Mouse (Mus musculus): ENCODE measurements around the gene Igsf9.

The Igsf9 gene

DNA sequence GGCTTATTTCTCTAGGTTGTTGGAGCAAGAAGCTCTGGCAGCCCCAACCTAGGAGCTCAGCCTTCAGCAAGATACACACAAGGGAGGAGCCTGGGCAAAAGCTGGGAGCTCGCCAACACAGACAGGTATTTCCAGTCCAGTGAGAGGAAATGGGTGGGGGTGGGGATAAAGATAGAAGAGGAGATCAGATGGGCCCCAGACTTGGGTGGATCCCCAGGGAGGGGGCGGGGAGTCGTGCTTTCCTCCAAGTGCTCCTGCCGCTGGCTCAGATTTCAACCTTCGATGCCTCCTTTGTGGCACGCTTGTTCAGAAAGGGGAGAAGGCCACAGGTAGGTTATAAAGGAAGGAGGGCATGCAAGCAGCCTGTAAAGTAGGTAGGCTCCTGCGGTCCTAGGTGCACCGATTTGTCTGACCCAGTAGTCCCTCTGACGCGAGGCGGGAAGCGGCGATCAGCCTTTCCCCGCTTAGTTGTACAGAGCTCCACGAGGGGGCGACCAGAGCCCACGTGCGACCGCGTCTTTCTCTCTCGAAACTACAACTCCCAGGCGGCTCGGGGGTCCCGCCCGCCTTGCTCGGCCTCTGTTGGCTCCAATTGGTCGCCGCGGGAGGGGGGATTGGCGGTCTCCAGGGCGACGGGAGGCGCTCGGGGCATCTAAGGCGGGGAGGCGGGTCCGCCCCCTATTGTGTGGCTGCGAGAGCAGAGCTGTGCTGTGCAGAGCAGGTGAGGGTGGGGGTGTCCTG, at the start of gene Igsf9:
Gene Igsf9 (plus strand): TSS at position 249 of the 741 bp plus-strand sequence.
- DNase-seq (ENCODE audit: low spot score in 2 of 2): peak; percentile 80 to 87

GRCm38 (mm10) chr1:172431836-172432586, 49.6 kb upstream of the Igsf9 start:
- no peak for DNase-seq (ENCODE audit: low spot score in 2 of 2)

DNA sequence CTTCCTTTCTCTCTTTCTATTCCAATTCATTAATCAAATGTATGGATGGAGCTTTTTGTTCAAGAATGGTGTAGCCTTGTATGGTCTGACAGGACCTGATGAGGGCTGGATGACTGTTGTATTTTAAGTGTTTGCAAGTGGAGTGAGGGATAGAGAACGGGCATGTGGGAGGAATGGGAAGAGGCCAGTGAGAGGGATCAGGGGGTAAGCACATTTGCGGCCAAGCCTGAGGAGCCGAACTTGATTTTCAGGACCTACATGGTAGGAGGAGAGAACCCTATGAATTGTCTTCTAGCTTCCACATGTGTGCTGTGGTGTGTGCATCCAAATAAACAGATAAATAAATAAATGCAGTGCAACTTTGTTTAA, 49.0 kb upstream of the Igsf9 start:
- no peak for DNase-seq (ENCODE audit: low spot score in 2 of 2)

DNA sequence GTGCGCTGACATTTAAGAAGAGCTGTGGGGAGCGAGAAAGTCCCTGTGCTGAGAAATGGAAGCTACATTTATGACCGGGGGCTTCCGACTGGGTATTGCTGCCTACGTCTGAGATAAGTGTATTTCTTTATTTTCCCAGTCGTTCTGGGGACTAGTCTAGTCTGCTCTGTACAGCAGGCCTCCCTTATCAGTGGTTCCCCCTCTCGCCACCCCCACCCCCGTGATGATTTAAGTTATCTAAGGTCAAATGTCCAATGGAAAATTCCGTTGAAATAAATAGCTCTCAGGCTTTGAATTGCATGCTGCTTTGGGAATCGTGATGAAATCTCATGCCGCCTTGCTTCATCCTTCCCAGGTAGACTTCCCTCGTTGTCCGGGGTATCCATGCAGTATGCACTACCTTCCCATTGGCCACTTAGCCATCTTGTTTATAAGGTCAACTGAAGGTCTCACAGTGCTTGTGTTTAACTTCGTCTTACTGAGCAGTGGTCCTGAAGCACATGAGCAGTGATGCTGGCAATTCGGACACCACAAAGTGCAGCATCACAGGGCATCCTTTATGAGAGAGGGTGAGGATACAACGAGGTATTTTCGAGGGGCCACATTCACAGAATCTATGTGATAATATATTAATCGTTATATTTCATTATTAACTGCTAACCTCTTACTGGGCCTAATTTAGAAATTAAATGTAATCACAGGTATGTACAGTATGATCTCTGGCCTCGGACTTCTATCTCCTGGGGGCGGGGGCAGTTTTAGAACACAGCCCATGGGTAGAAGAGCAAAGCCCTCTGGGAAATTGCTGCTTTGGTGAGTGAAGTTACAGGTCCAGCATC, 48.4 kb upstream of the Igsf9 start:
- DNase-seq (ENCODE audit: low spot score in 2 of 2): no peak

DNA sequence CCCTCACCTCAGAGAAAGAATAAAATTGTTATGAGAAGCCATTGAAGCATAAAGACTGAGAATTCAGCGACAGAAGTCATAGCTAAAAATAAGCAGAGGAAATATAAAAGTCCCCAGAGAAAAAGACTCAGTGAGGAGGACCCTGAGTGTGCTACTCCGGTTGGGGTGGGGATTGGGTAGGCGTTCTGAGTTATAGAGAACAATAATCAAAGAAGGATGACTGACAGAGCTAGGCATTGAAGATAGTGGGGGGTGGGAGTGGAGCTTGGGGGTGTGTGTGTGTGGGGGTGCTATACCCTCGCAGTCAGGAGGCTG, 47.8 kb upstream of the Igsf9 start:
- DNase-seq (ENCODE audit: low spot score in 2 of 2): no peak

DNA sequence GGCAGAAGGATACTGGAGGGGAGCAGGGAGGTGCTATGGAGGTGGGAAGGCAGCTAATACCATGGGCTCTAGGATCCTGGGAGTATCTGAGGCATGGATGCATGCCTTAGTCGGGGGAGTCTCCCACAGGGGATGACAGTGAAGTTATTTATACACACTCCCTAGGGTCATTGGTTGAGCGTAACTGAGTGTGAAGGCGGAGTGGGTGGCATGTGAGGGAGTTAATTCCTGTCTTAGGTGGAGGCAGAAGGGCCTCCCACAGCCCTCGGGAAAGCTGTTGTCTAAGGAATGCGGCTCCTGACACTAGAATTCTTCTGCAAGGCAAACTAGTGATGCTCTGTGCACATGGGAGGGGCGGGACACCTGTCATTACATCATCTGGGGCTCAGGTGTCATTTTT, 44.8 kb upstream of the Igsf9 start:
- no peak for DNase-seq (ENCODE audit: low spot score in 2 of 2)

GRCm38 (mm10) chr1:172438621-172439020, 43.0 kb upstream of the Igsf9 start:
- no peak for DNase-seq (ENCODE audit: low spot score in 2 of 2)

- DNase-seq (ENCODE audit: low spot score in 2 of 2): no peak
Measured at GRCm38 (mm10) chr1:172440521-172440920, 41.1 kb upstream of the Igsf9 start.

GRCm38 (mm10) chr1:172441935-172442445, 39.6 kb upstream of the Igsf9 start:
- DNase-seq (ENCODE audit: low spot score in 2 of 2): no peak

GRCm38 (mm10) chr1:172450226-172450625, 31.4 kb upstream of the Igsf9 start:
- DNase-seq (ENCODE audit: low spot score in 2 of 2): no peak

GRCm38 (mm10) chr1:172450848-172451470, 30.6 kb upstream of the Igsf9 start:
- DNase-seq (ENCODE audit: low spot score in 2 of 2): no peak

GRCm38 (mm10) chr1:172452911-172453310, 28.7 kb upstream of the Igsf9 start:
- DNase-seq (ENCODE audit: low spot score in 2 of 2): no peak

DNA sequence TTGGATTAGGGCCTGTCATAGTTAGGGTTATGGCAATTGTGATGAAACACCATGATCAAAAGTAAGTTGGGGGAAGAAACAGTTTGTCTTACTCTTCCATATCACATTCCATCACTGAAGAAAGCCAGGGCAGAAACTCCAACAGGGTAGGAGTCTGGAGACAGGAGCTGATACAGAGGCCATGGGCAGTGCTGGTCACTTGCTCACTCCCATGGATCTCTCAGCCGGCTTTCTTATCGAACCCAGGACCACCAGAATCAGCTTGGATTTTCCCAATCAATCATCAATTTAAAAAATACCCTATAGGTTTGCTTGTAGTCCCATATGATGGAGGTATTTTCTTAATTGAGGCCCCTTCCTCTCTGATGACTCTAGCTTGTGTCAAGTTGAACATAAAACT, 27.8 kb upstream of the Igsf9 start:
- no peak for DNase-seq (ENCODE audit: low spot score in 2 of 2)

GRCm38 (mm10) chr1:172455416-172455815, 26.2 kb upstream of the Igsf9 start:
- no peak for DNase-seq (ENCODE audit: low spot score in 2 of 2)

- DNase-seq (ENCODE audit: low spot score in 2 of 2): no peak
Measured at GRCm38 (mm10) chr1:172456001-172456677, 25.4 kb upstream of the Igsf9 start.

DNA sequence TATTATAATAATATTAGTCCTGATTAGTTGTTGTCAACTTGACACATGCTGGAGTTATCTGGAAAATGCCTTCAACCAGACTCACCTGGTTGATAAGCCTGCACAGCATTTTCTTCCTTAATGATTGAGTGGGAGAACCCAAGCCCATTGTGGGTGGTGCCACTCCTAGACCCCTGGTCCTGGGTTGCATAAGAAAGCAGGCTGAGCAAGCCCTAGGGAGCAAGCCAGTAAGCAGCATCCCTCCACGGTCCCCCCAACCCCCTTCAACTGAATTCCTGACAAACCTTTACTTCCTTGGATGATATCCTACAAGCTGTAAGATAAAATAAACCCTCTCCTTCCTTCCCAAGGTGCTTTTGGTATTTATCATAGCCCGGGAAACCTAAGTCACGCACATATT, 24.4 kb upstream of the Igsf9 start:
- DNase-seq (ENCODE audit: low spot score in 2 of 2): no peak

- DNase-seq (ENCODE audit: low spot score in 2 of 2): no peak
Measured at GRCm38 (mm10) chr1:172458041-172458440, 23.5 kb upstream of the Igsf9 start.

GRCm38 (mm10) chr1:172461602-172462001, 20.0 kb upstream of the Igsf9 start:
- DNase-seq (ENCODE audit: low spot score in 2 of 2): no peak

DNA sequence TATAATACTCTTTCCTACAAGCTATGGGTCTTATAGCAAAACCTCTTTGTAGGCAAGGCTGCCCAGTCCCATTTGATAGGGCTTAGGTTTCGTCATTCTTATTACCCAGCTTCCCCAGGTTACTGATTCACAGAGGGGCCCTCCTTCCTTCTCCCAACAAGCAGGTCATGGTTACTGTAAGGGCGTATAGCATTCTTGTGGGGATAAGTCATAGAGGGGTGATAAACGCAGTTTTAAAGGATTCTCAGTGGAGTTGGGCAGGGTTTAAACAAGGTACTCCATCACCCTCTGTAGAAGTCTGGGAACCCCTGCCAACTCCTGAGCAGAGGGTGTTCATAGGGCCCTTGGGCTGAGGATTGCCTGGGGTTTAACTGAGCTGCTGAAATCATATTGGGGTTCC, 19.1 kb upstream of the Igsf9 start:
- no peak for DNase-seq (ENCODE audit: low spot score in 2 of 2)

GRCm38 (mm10) chr1:172463387-172464333, 17.9 kb upstream of the Igsf9 start:
- no peak for DNase-seq (ENCODE audit: low spot score in 2 of 2)

Measured in spleen, postnatal 4 days (tissue).